Mouse (Mus musculus): Measurements from ENCODE around the gene 2810408A11Rik. TPM values are rescaled to one million over a fixed set of nuclear protein-coding genes. Genes with fewer than 3 reads are reported as not detected.

The 2810408A11Rik gene
- polyA plus RNA-seq, 1 experiment = 13.1 TPM

DNA sequence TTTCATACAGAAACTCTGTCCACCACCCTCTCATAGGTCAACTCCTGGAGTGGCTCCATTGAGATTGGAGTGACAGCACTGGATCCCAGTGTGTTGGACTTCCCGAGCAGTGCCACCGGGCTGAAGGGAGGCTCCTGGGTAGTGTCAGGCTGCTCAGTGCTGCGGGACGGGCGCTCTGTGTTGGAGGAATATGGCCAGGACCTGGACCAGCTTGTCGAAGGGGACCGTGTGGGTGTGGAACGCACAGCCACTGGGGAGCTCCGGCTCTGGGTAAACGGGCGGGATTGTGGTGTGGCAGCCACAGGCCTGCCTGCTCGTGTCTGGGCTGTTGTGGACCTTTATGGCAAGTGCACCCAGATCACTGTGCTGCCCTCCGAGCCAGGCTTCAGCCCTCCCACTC, 2.2 kb upstream of the 2810408A11Rik start:
- Histone ChIP-seq H3K9me3 (replicated peaks; ENCODE audit: control insufficient read depth, insufficient read depth, low read length, poor library complexity, severe bottlenecking) (no peaks in the 10 kb centered on the region), H3K4me3 (ENCODE audit: low read depth, low read length) (no peak overlapping the region), H3K36me3 (ENCODE audit: control insufficient read depth, insufficient read depth, low read length, poor library complexity, severe bottlenecking) (peaks cover 23% of the 10 kb centered on the region), H3K4me1 (ENCODE audit: control insufficient read depth, insufficient read depth, low read length) (no peaks in the 10 kb centered on the region), H3K27me3 (ENCODE audit: control insufficient read depth, insufficient read depth, low read length, poor library complexity, severe bottlenecking) (no peaks in the 10 kb centered on the region), H3K27ac (ENCODE audit: insufficient read depth, low read length) (no peak overlapping the region), H3K9ac (ENCODE audit: low read depth, poor library complexity, severe bottlenecking) (peak overlapping the region; percentile 84; the same call in 1 of the 2 replicates)
- TF ChIP-seq POLR2A (IDR thresholded peaks at IDR 0.05; ENCODE audit: insufficient read depth, low read length) (no peak), CTCF (IDR thresholded peaks at IDR 0.05; ENCODE audit: low read depth, low read length) (no peak), EP300 (IDR thresholded peaks at IDR 0.05; ENCODE audit: insufficient read depth, low read depth, low read length) (no peak)

DNA sequence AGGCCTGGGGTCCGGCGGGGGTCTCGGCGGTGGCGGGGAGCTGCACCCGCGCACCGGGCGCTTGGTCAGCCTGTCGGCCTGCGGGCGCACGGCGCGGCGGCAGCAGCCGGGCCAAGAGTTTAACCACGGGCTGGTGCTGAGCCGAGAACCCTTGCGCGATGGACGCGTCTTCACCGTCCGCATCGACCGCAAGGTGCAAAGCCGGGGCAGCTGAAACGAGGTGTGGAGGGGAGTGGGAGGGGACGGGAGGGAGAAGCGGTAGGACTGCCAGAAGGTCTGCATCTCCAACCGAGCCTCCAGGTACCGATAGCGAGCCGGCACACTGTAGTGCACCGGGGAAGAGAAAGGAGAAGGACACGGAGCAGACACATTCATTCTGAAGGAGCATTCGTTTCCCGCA, 1.2 kb upstream of the 2810408A11Rik start:
- Histone ChIP-seq H3K27ac (ENCODE audit: insufficient read depth, low read length) (no peak overlapping the region), H3K36me3 (ENCODE audit: control insufficient read depth, insufficient read depth, low read length, poor library complexity, severe bottlenecking) (peaks cover 14% of the 10 kb centered on the region), H3K4me1 (ENCODE audit: control insufficient read depth, insufficient read depth, low read length) (no peaks in the 10 kb centered on the region), H3K9me3 (replicated peaks; ENCODE audit: control insufficient read depth, insufficient read depth, low read length, poor library complexity, severe bottlenecking) (no peaks in the 10 kb centered on the region), H3K27me3 (ENCODE audit: control insufficient read depth, insufficient read depth, low read length, poor library complexity, severe bottlenecking) (no peaks in the 10 kb centered on the region), H3K4me3 (ENCODE audit: low read depth, low read length) (peak overlapping the region; percentile 78), H3K9ac (ENCODE audit: low read depth, poor library complexity, severe bottlenecking) (peak overlapping the region; percentile 84)
- TF ChIP-seq CTCF (IDR thresholded peaks at IDR 0.05; ENCODE audit: low read depth, low read length) (no peak), EP300 (IDR thresholded peaks at IDR 0.05; ENCODE audit: insufficient read depth, low read depth, low read length) (no peak), POLR2A (IDR thresholded peaks at IDR 0.05; ENCODE audit: insufficient read depth, low read length) (no peak)

DNA sequence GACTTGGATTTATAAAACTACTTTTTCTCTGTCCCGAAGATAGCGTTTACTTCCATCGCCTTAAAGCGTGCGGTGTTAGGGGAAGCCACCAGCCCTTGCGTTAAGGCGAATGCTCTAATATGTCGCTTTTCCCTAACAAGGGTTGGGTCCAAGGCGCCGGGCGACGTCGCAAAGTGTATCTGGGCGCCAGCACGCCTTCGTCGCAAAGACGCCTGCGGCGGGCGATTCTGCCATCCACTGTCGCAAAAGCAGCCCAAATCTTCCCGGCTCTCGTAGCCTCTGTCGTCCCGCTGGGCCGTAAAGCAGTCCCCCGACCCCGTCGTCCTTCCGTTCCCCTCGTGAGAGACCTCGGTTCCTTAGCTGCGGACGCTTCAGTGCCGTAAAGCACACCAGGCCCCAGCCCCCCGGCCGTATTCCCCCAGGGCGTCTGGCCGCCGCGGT, 639 bp upstream of the 2810408A11Rik start:
- no peaks in the 10 kb centered on the region for H3K27me3 ChIP-seq (ENCODE audit: control insufficient read depth, insufficient read depth, low read length, poor library complexity, severe bottlenecking)
- H3K27ac ChIP-seq (ENCODE audit: insufficient read depth, low read length) = peak overlapping the region; percentile 92
- TF ChIP-seq EP300 (IDR thresholded peaks at IDR 0.05; ENCODE audit: insufficient read depth, low read depth, low read length) (no peak), POLR2A (IDR thresholded peaks at IDR 0.05; ENCODE audit: insufficient read depth, low read length) (no peak), CTCF (IDR thresholded peaks at IDR 0.05; ENCODE audit: low read depth, low read length) (no peak)
- H3K4me3 ChIP-seq (ENCODE audit: low read depth, low read length) = peak overlapping the region; percentile 92
- H3K9ac ChIP-seq (ENCODE audit: low read depth, poor library complexity, severe bottlenecking) = peak overlapping the region; percentile 84
- peaks cover 12% of the 10 kb centered on the region; the same call in 1 of the 2 replicates for H3K36me3 ChIP-seq (ENCODE audit: control insufficient read depth, insufficient read depth, low read length, poor library complexity, severe bottlenecking)
- H3K4me1 ChIP-seq (ENCODE audit: control insufficient read depth, insufficient read depth, low read length) = no peaks in the 10 kb centered on the region
- H3K9me3 ChIP-seq (replicated peaks; ENCODE audit: control insufficient read depth, insufficient read depth, low read length, poor library complexity, severe bottlenecking) = no peaks in the 10 kb centered on the region

DNA sequence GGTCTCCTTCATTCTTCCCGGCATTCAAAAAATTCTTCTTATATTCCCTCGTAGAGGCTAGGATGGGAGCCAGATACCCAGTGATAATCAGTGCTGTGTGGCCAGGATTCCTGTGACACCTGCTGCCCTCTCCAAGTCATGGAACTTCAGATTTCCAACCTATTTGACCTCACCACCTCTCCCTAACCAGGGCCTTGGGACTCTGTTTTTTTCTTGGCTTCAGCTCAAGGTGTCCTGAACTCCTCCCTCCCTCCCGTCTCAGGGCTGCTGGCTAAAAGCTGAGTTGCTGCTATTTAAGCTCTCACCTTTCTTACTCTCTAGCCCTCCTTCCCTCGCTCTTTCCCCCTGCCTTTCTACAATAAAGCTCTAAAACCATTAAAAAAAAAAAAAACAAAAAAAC, 917 bp downstream of the 2810408A11Rik start:
- Histone ChIP-seq H3K9ac (ENCODE audit: low read depth, poor library complexity, severe bottlenecking) (peak overlapping the region; percentile 69), H3K9me3 (replicated peaks; ENCODE audit: control insufficient read depth, insufficient read depth, low read length, poor library complexity, severe bottlenecking) (no peaks in the 10 kb centered on the region), H3K4me3 (ENCODE audit: low read depth, low read length) (peak overlapping the region; percentile 11; the same call in 1 of the 2 replicates), H3K36me3 (ENCODE audit: control insufficient read depth, insufficient read depth, low read length, poor library complexity, severe bottlenecking) (peaks cover 7% of the 10 kb centered on the region; the same call in 1 of the 2 replicates), H3K27ac (ENCODE audit: insufficient read depth, low read length) (no peak overlapping the region), H3K27me3 (ENCODE audit: control insufficient read depth, insufficient read depth, low read length, poor library complexity, severe bottlenecking) (no peaks in the 10 kb centered on the region), H3K4me1 (ENCODE audit: control insufficient read depth, insufficient read depth, low read length) (no peaks in the 10 kb centered on the region)
- TF ChIP-seq POLR2A (IDR thresholded peaks at IDR 0.05; ENCODE audit: insufficient read depth, low read length) (no peak), EP300 (IDR thresholded peaks at IDR 0.05; ENCODE audit: insufficient read depth, low read depth, low read length) (no peak), CTCF (IDR thresholded peaks at IDR 0.05; ENCODE audit: low read depth, low read length) (no peak)

DNA sequence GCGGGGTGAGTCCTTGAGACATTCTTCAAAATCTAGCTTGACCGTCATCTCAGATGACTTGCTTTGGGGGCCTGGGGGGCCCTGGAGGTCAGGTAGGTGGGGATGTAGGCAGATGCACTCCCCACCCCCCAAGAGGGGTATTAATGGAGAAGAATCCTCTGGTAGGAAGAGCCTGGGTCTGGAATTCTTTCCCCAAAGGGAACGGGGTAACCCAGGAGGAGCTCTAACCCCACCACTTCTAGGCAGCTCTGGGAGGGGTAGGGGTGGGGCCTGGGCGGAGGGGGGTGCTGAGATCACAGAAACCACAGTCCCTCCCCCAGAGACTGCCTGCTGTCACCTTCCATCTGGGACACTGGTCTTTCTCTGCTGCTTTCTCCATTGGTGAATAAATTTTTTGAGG, 5.5 kb downstream of the 2810408A11Rik start, which contains the start of gene Acap1:
Gene Acap1, minus strand, starts transcription at position 249 of the 400 bp plus-strand sequence.
- Histone ChIP-seq H3K4me1 (ENCODE audit: control insufficient read depth, insufficient read depth, low read length) (peaks cover 3% of the 10 kb centered on the region), H3K4me3 (ENCODE audit: low read depth, low read length) (no peak within 1 kb of the TSS), H3K27ac (ENCODE audit: insufficient read depth, low read length) (no peak within 1 kb of the TSS), H3K27me3 (ENCODE audit: control insufficient read depth, insufficient read depth, low read length, poor library complexity, severe bottlenecking) (no peaks in the 10 kb centered on the region), H3K9me3 (replicated peaks; ENCODE audit: control insufficient read depth, insufficient read depth, low read length, poor library complexity, severe bottlenecking) (no peaks in the 10 kb centered on the region), H3K9ac (ENCODE audit: low read depth, poor library complexity, severe bottlenecking) (peak within 1 kb of the TSS; percentile 52), H3K36me3 (ENCODE audit: control insufficient read depth, insufficient read depth, low read length, poor library complexity, severe bottlenecking) (no peaks in the 10 kb centered on the region)
- TF ChIP-seq POLR2A (IDR thresholded peaks at IDR 0.05; ENCODE audit: insufficient read depth, low read length) (no peak), EP300 (IDR thresholded peaks at IDR 0.05; ENCODE audit: insufficient read depth, low read depth, low read length) (no peak), CTCF (IDR thresholded peaks at IDR 0.05; ENCODE audit: low read depth, low read length) (no peak)

DNA sequence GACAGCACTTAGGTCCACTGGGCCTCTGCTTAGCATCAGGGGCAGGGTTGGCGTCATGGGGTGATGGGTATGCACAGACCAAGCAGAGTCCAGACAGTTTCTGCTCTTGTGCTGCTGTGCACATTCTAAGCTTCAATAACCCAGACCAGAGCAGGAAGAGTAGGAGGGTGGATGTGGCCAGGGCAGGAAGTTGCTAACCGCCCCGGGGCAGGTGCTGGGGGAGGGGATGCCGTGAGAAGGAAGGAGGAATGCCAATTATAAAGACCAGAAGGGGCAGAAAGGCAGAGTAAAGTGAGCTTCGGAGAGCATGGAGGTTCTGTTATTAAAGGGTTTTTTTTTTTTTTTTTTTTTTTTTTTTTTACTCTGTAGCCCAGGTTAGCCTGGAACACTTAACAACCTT, 6.1 kb downstream of the 2810408A11Rik start:
- no peaks in the 10 kb centered on the region for H3K9me3 ChIP-seq (replicated peaks; ENCODE audit: control insufficient read depth, insufficient read depth, low read length, poor library complexity, severe bottlenecking)
- peak overlapping the region; percentile 52; the same call in 1 of the 2 replicates for H3K9ac ChIP-seq (ENCODE audit: low read depth, poor library complexity, severe bottlenecking)
- no peaks in the 10 kb centered on the region for H3K27me3 ChIP-seq (ENCODE audit: control insufficient read depth, insufficient read depth, low read length, poor library complexity, severe bottlenecking)
- TF ChIP-seq EP300 (IDR thresholded peaks at IDR 0.05; ENCODE audit: insufficient read depth, low read depth, low read length) (no peak), CTCF (IDR thresholded peaks at IDR 0.05; ENCODE audit: low read depth, low read length) (no peak), POLR2A (IDR thresholded peaks at IDR 0.05; ENCODE audit: insufficient read depth, low read length) (no peak)
- H3K36me3 ChIP-seq (ENCODE audit: control insufficient read depth, insufficient read depth, low read length, poor library complexity, severe bottlenecking) = no peaks in the 10 kb centered on the region
- H3K27ac ChIP-seq (ENCODE audit: insufficient read depth, low read length) = no peak overlapping the region
- no peak overlapping the region for H3K4me3 ChIP-seq (ENCODE audit: low read depth, low read length)
- peaks cover 3% of the 10 kb centered on the region for H3K4me1 ChIP-seq (ENCODE audit: control insufficient read depth, insufficient read depth, low read length)
